Mouse (Mus musculus) MEL (cell line): Measurements from ENCODE around the gene E330021D16Rik.

ENCODE experiments used
- CHD2 ChIP-seq: IDR thresholded peaks from 2 replicates; pipeline ENCODE4 v1.6.1; 2011; ENCODE audit warnings: low read length, improper control_type of control experiment
- CTCF ChIP-seq, 3 experiments: IDR thresholded peaks in 2 of 3; conservative IDR thresholded peaks in 1 of 3; 2 replicates each; pipeline ENCODE4 v1.5.1; 2011 to 2012; ENCODE audit warnings: low read length in 3 of 3, low read depth in 2 of 3, mild to moderate bottlenecking in 2 of 3, improper control_type of control experiment in 1 of 3, inconsistent platforms in 1 of 3, mixed read lengths in 1 of 3, moderate library complexity in 1 of 3; ENCODE audit not compliant: control insufficient read depth in 1 of 3, insufficient read depth in 1 of 3, poor library complexity in 1 of 3, severe bottlenecking in 1 of 3
- ELF1 ChIP-seq: IDR thresholded peaks from 2 replicates; pipeline ENCODE4 v1.6.1; 2014; ENCODE audit warnings: low read depth, mild to moderate bottlenecking, inconsistent platforms, low read length, improper control_type of control experiment, moderate library complexity
- GATA1 ChIP-seq: IDR thresholded peaks from 2 replicates; pipeline ENCODE4 v1.6.1; 2011; ENCODE audit warnings: low read depth, low read length, improper control_type of control experiment
- NELFE ChIP-seq: IDR thresholded peaks from 2 replicates; pipeline ENCODE4 v1.6.1; 2011; ENCODE audit warnings: low read depth, low read length, improper control_type of control experiment
- POLR2AphosphoS2 ChIP-seq: IDR thresholded peaks from 2 replicates; pipeline ENCODE4 v1.6.1; 2011; ENCODE audit warnings: low read length, improper control_type of control experiment

DNA sequence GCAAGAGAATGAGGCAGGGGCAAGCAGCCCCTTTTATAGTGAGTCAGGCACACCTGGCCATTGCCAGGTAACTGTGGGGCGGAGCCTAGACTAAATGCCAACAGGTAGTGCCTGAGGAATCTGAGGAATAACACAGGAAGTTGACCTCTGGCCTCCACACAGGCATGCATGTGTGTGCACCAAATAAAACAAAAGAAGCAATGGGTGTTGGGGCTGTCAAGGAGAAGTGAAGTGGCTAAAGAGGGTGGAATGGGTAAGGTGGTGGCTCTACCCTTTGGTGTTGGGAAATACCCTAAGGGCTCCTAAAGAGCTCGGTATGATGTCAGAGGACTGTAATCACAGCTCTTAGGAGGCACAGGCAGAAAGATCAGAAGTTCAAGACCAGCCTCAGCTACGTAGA lies 32.2 kb downstream of the E330021D16Rik start:
- TF ChIP-seq CTCF (IDR thresholded peaks at IDR 0.05 in 2 of 3, conservative IDR thresholded peaks at IDR 0.05 in 1 of 3; ENCODE audit: control insufficient read depth in 1 of 3, insufficient read depth in 1 of 3, low read depth in 2 of 3, low read length in 3 of 3, poor library complexity in 1 of 3, severe bottlenecking in 1 of 3) (no peak), CHD2 (no peak), ELF1 (no peak), POLR2AphosphoS2 (no peak), NELFE (no peak), GATA1 (no peak)
